Mouse (Mus musculus) limb, embryonic 14.5 days (tissue): Measurements from ENCODE around the gene Zfp771. TPM values are rescaled to one million over a fixed set of nuclear protein-coding genes. Genes with fewer than 3 reads are reported as not detected.

Experiments used
- ATAC-seq: fragments of 200-750 bp; cut with Nextera tagmentation; 2 replicates; pipeline ENCODE4 v1.8.0; 2017; ENCODE audit warnings: low read depth, moderate number of reproducible peaks, moderate TSS enrichment; ENCODE audit not compliant: low FRiP score
- DNase-seq: peaks from one replicate; pipeline ENCODE4 v3.0.0-alpha.2; 2015; ENCODE audit warnings: low spot score
- H3K27ac ChIP-seq: fragments of 300-500 bp; sonication (generic); replicated peaks from 2 replicates; pipeline ENCODE4 v1.5.1; 2014; ENCODE audit warnings: low read depth, mild to moderate bottlenecking, low read length, moderate library complexity, mixed read lengths
- H3K27me3 ChIP-seq: fragments of 300-500 bp; sonication (generic); 2 replicates; pipeline ENCODE4 v1.6.1; 2014; ENCODE audit warnings: low read length, mixed read lengths; ENCODE audit not compliant: control insufficient read depth, insufficient read depth
- H3K36me3 ChIP-seq: fragments of 300-500 bp; sonication (generic); 2 replicates; pipeline ENCODE4 v1.6.1; 2014; ENCODE audit warnings: mild to moderate bottlenecking, low read length, moderate library complexity, mixed read lengths; ENCODE audit not compliant: control insufficient read depth, insufficient read depth
- H3K4me1 ChIP-seq: fragments of 300-500 bp; sonication (generic); 2 replicates; pipeline ENCODE4 v1.6.1; 2014; ENCODE audit warnings: antibody characterized with exemption, low read length, mixed read lengths; ENCODE audit not compliant: control insufficient read depth, insufficient read depth
- H3K4me2 ChIP-seq: fragments of 300-500 bp; sonication (generic); replicated peaks from 2 replicates; pipeline ENCODE4 v1.6.1; 2014; ENCODE audit warnings: low read depth, mild to moderate bottlenecking, low read length, moderate library complexity; ENCODE audit not compliant: severe bottlenecking
- H3K4me3 ChIP-seq: fragments of 300-500 bp; sonication (generic); replicated peaks from 2 replicates; pipeline ENCODE4 v1.5.1; 2014; ENCODE audit warnings: low read length
- H3K9ac ChIP-seq: fragments of 300-500 bp; sonication (generic); 2 replicates; pipeline ENCODE4 v1.6.1; 2014; ENCODE audit warnings: mild to moderate bottlenecking, low read depth, low read length, moderate library complexity; ENCODE audit not compliant: severe bottlenecking
- H3K9me3 ChIP-seq: fragments of 300-500 bp; sonication (generic); 2 replicates; pipeline ENCODE4 v1.6.1; 2016; ENCODE audit warnings: low read length; ENCODE audit not compliant: control insufficient read depth
- POLR2A ChIP-seq: fragments of 200-500 bp; IDR thresholded peaks from 2 replicates; pipeline ENCODE4 v1.8.0; 2012; ENCODE audit warnings: inconsistent platforms, mild to moderate bottlenecking, moderate library complexity, borderline replicate concordance; ENCODE audit not compliant: insufficient read depth, insufficient read length; ENCODE audit errors: extremely low read depth
- WGBS: fragments of 180-500 bp; shearing (Covaris S2); extraction: QIAGEN DNeasy Blood & Tissue Kit; methylation state at CpG from one replicate; pipeline ENCODE4 v1.1.7; 2014; 5-methylcytosine and 5-hydroxymethylcytosine counted together
- polyA plus RNA-seq, 2 experiments: library from polyadenylated mRNA; depleted of rRNA in 1 of 2; stranded (reverse) in 1 of 2; unstranded in 1 of 2; fragments of >200 nt; fragmentation: Nextera tagmentation in 1 of 2; extraction: Ambion mirVana in 1 of 2; gene quantifications; 2 replicates each; pipeline versions ENCODE4 v1.2.1 to v1.2.3; 2012 to 2014

Zfp771 gene
- polyA plus RNA-seq, 2 experiments: 66.2 to 115 TPM

GRCm38 (mm10) chr7:127214981-127215871, 28.8 kb upstream of the Zfp771 start:
- peak; percentile 48 for ATAC-seq

GRCm38 (mm10) chr7:127216307-127216706, 27.8 kb upstream of the Zfp771 start:
- no peak for TF ChIP-seq POLR2A
- WGBS: 85% methylated on average over 5 of the region's 5 CpGs
- Histone ChIP-seq H3K36me3 (no peaks in the 10 kb centered on the region), H3K4me1 (peaks cover 10% of the 10 kb centered on the region), H3K4me2 (no peak overlapping the region), H3K9ac (no peak overlapping the region), H3K4me3 (no peak overlapping the region), H3K9me3 (no peaks in the 10 kb centered on the region), H3K27me3 (no peaks in the 10 kb centered on the region), H3K27ac (no peak overlapping the region)
- no peak for ATAC-seq
- no peak for DNase-seq

More at GRCm38 (mm10) chr7:127214981-127215871, 28.8 kb upstream of the Zfp771 start:
- Histone ChIP-seq H3K4me1 (peaks cover 10% of the 10 kb centered on the region), H3K27me3 (no peaks in the 10 kb centered on the region), H3K27ac (no peak overlapping the region; the same call in 1 of the 2 replicates), H3K36me3 (no peaks in the 10 kb centered on the region), H3K4me2 (peak overlapping the region; percentile 60), H3K4me3 (peak overlapping the region; percentile 34), H3K9ac (peak overlapping the region; percentile 53), H3K9me3 (no peaks in the 10 kb centered on the region)
- DNase-seq: peak; percentile 82
- no peak for TF ChIP-seq POLR2A
- 20% methylated on average over 33 of the region's 33 CpGs for WGBS

GRCm38 (mm10) chr7:127217475-127217874, 26.6 kb upstream of the Zfp771 start:
- no peak for ATAC-seq
- 86% methylated on average over 6 of the region's 6 CpGs for WGBS
- no peak for TF ChIP-seq POLR2A
- H3K4me3 ChIP-seq: no peak overlapping the region
- no peaks in the 10 kb centered on the region for H3K9me3 ChIP-seq
- no peak for DNase-seq
- no peak overlapping the region for H3K4me2 ChIP-seq
- no peak overlapping the region for H3K27ac ChIP-seq
- peaks cover 10% of the 10 kb centered on the region for H3K4me1 ChIP-seq
- no peak overlapping the region for H3K9ac ChIP-seq
- no peaks in the 10 kb centered on the region for H3K36me3 ChIP-seq
- no peaks in the 10 kb centered on the region for H3K27me3 ChIP-seq

- no peak for TF ChIP-seq POLR2A
- Histone ChIP-seq H3K4me1 (peaks cover 10% of the 10 kb centered on the region), H3K4me3 (no peak overlapping the region), H3K27me3 (no peaks in the 10 kb centered on the region), H3K9me3 (no peaks in the 10 kb centered on the region), H3K27ac (no peak overlapping the region), H3K36me3 (no peaks in the 10 kb centered on the region), H3K4me2 (no peak overlapping the region), H3K9ac (no peak overlapping the region)
- ATAC-seq (no peak), DNase-seq (no peak)
- WGBS: 71% methylated on average over 10 of the region's 10 CpGs
These were observed 26.0 kb upstream of the Zfp771 start for GRCm38 (mm10) chr7:127217901-127218642.

- Histone ChIP-seq H3K4me3 (no peak overlapping the region), H3K4me1 (peaks cover 10% of the 10 kb centered on the region), H3K9me3 (no peaks in the 10 kb centered on the region), H3K9ac (no peak overlapping the region), H3K36me3 (no peaks in the 10 kb centered on the region), H3K4me2 (no peak overlapping the region), H3K27me3 (no peaks in the 10 kb centered on the region), H3K27ac (no peak overlapping the region)
- no peak for TF ChIP-seq POLR2A
- DNase-seq (no peak), ATAC-seq (no peak)
- WGBS: 89% methylated on average over 4 of the region's 4 CpGs
These were observed 25.4 kb upstream of the Zfp771 start for GRCm38 (mm10) chr7:127218670-127219069.
